Mouse (Mus musculus): Measurements from ENCODE around the gene Fgf3.
A peak's percentile ranks its signal among the peaks of the same experiment; 100 is the strongest.

DNA sequence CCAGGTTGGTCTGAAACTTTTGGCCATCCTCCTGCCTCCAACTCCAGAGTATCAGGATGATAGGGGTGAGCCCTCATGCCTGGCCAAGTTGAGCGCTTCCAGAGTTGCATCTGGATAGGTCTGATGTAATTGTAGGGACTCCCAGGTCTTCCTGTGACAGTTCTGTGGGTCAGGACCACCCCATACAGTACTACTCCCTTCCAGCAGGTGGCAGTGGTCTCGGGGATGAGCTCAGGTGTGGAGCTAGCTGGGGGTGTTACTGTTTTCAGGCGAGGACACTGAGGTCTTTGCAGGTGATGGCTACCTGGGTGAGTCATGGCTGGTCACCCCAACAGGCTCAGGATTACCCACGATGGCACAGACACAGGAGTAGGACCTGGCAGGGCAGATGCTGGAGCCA lies 8.3 kb downstream of the Fgf3 start:
- TF ChIP-seq CTCF (IDR thresholded peaks at IDR 0.05; ENCODE audit: control insufficient read depth, insufficient read depth, insufficient read length) (peak; percentile 35), MAX (IDR thresholded peaks at IDR 0.05) (no peak)
